Mouse (Mus musculus): ENCODE data around the gene Rnf144b.

DNA sequence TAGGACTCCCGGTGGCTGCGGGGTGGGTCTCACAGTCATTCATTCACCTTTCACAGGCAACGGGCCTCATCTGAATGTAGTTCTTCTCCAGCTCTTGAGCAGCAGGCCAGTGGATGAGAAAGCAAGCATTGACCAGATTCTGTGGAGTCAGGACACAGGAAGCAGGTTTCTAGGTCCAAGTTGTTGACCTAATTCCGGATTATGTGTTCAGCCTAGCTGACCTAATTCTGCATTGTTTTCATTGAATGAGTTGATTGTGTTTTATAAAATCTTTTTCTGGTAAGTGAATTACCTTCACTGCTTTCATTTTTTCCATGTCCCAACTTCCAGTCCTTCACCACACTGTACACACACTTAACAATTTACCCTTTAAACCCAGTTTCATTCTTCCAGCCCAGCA lies 32.4 kb downstream of the Rnf144b start:
- no peak for TF ChIP-seq POLR2A (IDR thresholded peaks at IDR 0.05; ENCODE audit: low read depth, low read length)
- TF ChIP-seq CTCF (IDR thresholded peaks at IDR 0.05; ENCODE audit: extremely low read depth, insufficient read length, insufficient replicate concordance, low read depth, low read length), result no peak
